Comparison of ENCODE assay signal across 16 mouse cellular contexts in the genomic region with DNA sequence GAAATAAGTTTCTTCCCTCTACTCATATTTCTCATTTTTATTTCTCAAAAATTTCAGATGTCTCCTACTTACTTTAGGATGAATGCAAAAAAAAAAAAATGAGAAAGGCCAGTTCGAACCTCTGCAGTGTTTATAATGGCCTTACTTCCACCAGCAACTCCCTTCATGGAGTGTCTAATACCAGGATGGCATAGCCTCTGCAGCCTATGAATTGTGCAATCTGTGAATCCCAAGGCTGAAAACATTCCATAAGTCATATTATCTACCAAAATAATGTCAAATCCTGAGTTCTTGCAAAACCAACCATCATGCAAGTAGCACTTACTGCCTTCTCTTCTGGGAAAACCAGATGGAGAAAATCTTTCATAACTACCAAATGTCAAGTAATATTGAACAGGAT.
"Had no signal": no experiment of that assay in that cellular context is flagged by ENCODE, and none has a peak within 500 bp of the region (broad histone marks: within the 10 kb centered on the region; RNA-seq: fewer than 3 reads in every experiment).

No protein-coding gene starts in this region.

- H3K27me3 ChIP-seq: liver, embryonic 13.5 days; liver, embryonic 15.5 days; megakaryocyte, embryonic 14.5 days; midbrain, embryonic 13.5 days; midbrain, embryonic 15.5 days; neural tube, embryonic 12.5 days; stomach, embryonic 15.5 days had no signal

- H3K4me2 ChIP-seq: liver, embryonic 11.5 days; liver, embryonic 13.5 days; liver, embryonic 15.5 days; midbrain, embryonic 11.5 days; midbrain, embryonic 13.5 days; midbrain, embryonic 15.5 days; neural tube, embryonic 12.5 days; stomach, embryonic 15.5 days had no signal

- DNase-seq: liver, embryonic 13.5 days; liver, postnatal 0 days; right cerebral cortex, postnatal 14 days; thymus, adult 2 months; thymus, postnatal 25 days; thymus, postnatal 4 days had no signal

- H3K4me1 ChIP-seq: liver, embryonic 13.5 days; liver, embryonic 15.5 days; megakaryocyte, embryonic 14.5 days; midbrain, embryonic 13.5 days; midbrain, embryonic 15.5 days; neural tube, embryonic 12.5 days; stomach, embryonic 15.5 days had no signal

- H3K9me3 ChIP-seq: liver, embryonic 13.5 days; liver, embryonic 15.5 days; midbrain, embryonic 13.5 days; midbrain, embryonic 15.5 days; neural tube, embryonic 12.5 days; stomach, embryonic 15.5 days had no signal

- H3K36me3 ChIP-seq: liver, embryonic 13.5 days; liver, embryonic 15.5 days; stomach, embryonic 15.5 days had no signal

- ATAC-seq: liver, postnatal 0 days; midbrain, embryonic 13.5 days; midbrain, embryonic 15.5 days had no signal

- H3K27ac ChIP-seq: liver, embryonic 13.5 days; liver, embryonic 15.5 days; macrophage; midbrain, embryonic 13.5 days; midbrain, embryonic 15.5 days; neural tube, embryonic 12.5 days; stomach, embryonic 15.5 days; stomach, postnatal 0 days had no signal

- H3K4me3 ChIP-seq: liver, embryonic 13.5 days; liver, embryonic 15.5 days; megakaryocyte, embryonic 14.5 days; midbrain, embryonic 13.5 days; midbrain, embryonic 15.5 days; neural tube, embryonic 12.5 days; stomach, embryonic 15.5 days had no signal

- H3K9ac ChIP-seq: liver, embryonic 13.5 days; liver, embryonic 15.5 days; liver, postnatal 0 days; midbrain, embryonic 13.5 days; midbrain, embryonic 15.5 days; neural tube, embryonic 12.5 days; stomach, embryonic 15.5 days had no signal
